Mouse (Mus musculus) small intestine, adult 2 months (tissue): ENCODE results near the gene Mtmr2.

Experiments used
- CTCF ChIP-seq: fragments of 200-500 bp; IDR thresholded peaks from 2 replicates; pipeline ENCODE4 v1.5.1; 2012; ENCODE audit warnings: low read depth, mild to moderate bottlenecking, control low read depth, inconsistent platforms, low read length, moderate library complexity, mixed read lengths; ENCODE audit not compliant: insufficient replicate concordance, insufficient read length; ENCODE audit errors: extremely low read depth
- POLR2A ChIP-seq: fragments of 200-500 bp; IDR thresholded peaks from 2 replicates; pipeline ENCODE4 v1.6.1; 2012; ENCODE audit warnings: low read depth, mild to moderate bottlenecking, control low read depth, inconsistent platforms, low read length, moderate library complexity

GRCm38 (mm10) chr9:13827406-13828086 lies 79.3 kb downstream of the Mtmr2 start, which contains the start of gene Fam76b:
- peak; percentile 77 for TF ChIP-seq POLR2A
- TF ChIP-seq CTCF, result no peak
